Mouse (Mus musculus) ES-Bruce4 (cell line): ENCODE results near the gene Fam169b.

Experiments
- CTCF ChIP-seq: IDR thresholded peaks from one replicate; pipeline ENCODE4 v1.8.1; 2011; ENCODE audit warnings: low read depth, low read length
- POLR2A ChIP-seq: IDR thresholded peaks from one replicate; pipeline ENCODE4 v1.8.1; 2011; ENCODE audit warnings: low read length; ENCODE audit not compliant: insufficient read depth

GRCm38 (mm10) chr7:68232521-68232920, 41.1 kb upstream of the Fam169b start:
- TF ChIP-seq CTCF (no peak), POLR2A (no peak)
